14 mouse cellular contexts compared by ENCODE assay signal in genomic region chr5:139554478-139555335, GRCm38 (mm10). TPM values are rescaled to one million over a fixed set of nuclear protein-coding genes. Genes with fewer than 3 reads are reported as not detected.
DNase-seq lines count a peak whose midpoint lies in the region; ATAC-seq lines count a peak whose summit lies in the region.
"Had no signal": no experiment of that assay in that cellular context is flagged by ENCODE, and none has a peak within 500 bp of the region (broad histone marks: within the 10 kb centered on the region; RNA-seq: fewer than 3 reads in every experiment).

No protein-coding gene starts in this region.

- peaks cover 97% of the 10 kb centered on the region for H3K27me3 ChIP-seq in kidney, embryonic 15.5 days
- peaks cover 99% of the 10 kb centered on the region for H3K27me3 ChIP-seq in embryonic facial prominence, embryonic 10.5 days (replicated peaks; ENCODE audit: low read depth, poor library complexity, severe bottlenecking)
- H3K27me3 ChIP-seq in hindbrain, embryonic 15.5 days, result peaks cover 41% of the 10 kb centered on the region

- 0 out of 2 replicates have a peak overlapping the region, but pooled peaks have one; percentile 2 for H3K4me3 ChIP-seq in kidney, embryonic 15.5 days (replicated peaks)
- no peak overlapping the region for H3K4me3 ChIP-seq in embryonic facial prominence, embryonic 10.5 days
- no peak overlapping the region for H3K4me3 ChIP-seq in hindbrain, embryonic 15.5 days
- H3K4me3 ChIP-seq: embryonic facial prominence, embryonic 12.5 days; lung, embryonic 15.5 days had no signal

- peaks cover 77% of the 10 kb centered on the region for H3K4me1 ChIP-seq in kidney, embryonic 15.5 days
- H3K4me1 ChIP-seq in embryonic facial prominence, embryonic 10.5 days, result peaks cover 56% of the 10 kb centered on the region
- H3K4me1 ChIP-seq in hindbrain, embryonic 15.5 days (replicated peaks), result peaks cover 66% of the 10 kb centered on the region

- peak overlapping the region; percentile 92 for H3K27ac ChIP-seq in kidney, embryonic 15.5 days
- H3K27ac ChIP-seq in embryonic facial prominence, embryonic 10.5 days (replicated peaks), result no peak overlapping the region
- H3K27ac ChIP-seq in hindbrain, embryonic 15.5 days (replicated peaks), result 0 out of 2 replicates have a peak overlapping the region, but pooled peaks have one; percentile 19
- H3K27ac ChIP-seq: embryonic facial prominence, embryonic 12.5 days; lung, embryonic 15.5 days had no signal

- no peaks in the 10 kb centered on the region for H3K9me3 ChIP-seq in kidney, embryonic 15.5 days (replicated peaks)
- H3K9me3 ChIP-seq in embryonic facial prominence, embryonic 10.5 days, result no peaks in the 10 kb centered on the region
- H3K9me3 ChIP-seq in hindbrain, embryonic 15.5 days, result no peaks in the 10 kb centered on the region
- H3K9me3 ChIP-seq: embryonic facial prominence, embryonic 12.5 days; lung, embryonic 15.5 days had no signal

- DNase-seq in kidney, postnatal 25 days, result no peak
- DNase-seq in embryonic facial prominence, embryonic 10.5 days (ENCODE audit: low spot score), result peak; percentile 56
- DNase-seq in neural tube, embryonic 10.5 days (ENCODE audit: extremely low spot score, low spot score), result peak; percentile 67
- DNase-seq in heart, adult 9 months (ENCODE audit: low spot score in 2 of 2), result no peak
- no peak for DNase-seq in thymus, postnatal 10 days (ENCODE audit: low spot score in 2 of 2)
- DNase-seq: adrenal gland, postnatal 10 days; liver; right cerebral cortex, adult 18-20 months had no signal

- 3% methylated on average over 28 of the region's 28 CpGs for WGBS in kidney, embryonic 15.5 days
- WGBS in embryonic facial prominence, embryonic 10.5 days, result under 1% methylated on average over 28 of the region's 28 CpGs
- 11% methylated on average over 26 of the region's 28 CpGs for WGBS in hindbrain, embryonic 15.5 days

- H3K36me3 ChIP-seq in kidney, embryonic 15.5 days, result no peaks in the 10 kb centered on the region
- no peaks in the 10 kb centered on the region for H3K36me3 ChIP-seq in embryonic facial prominence, embryonic 10.5 days (replicated peaks)
- H3K36me3 ChIP-seq in hindbrain, embryonic 15.5 days, result no peaks in the 10 kb centered on the region
- H3K36me3 ChIP-seq: embryonic facial prominence, embryonic 12.5 days; lung, embryonic 15.5 days had no signal

- no peak overlapping the region for H3K9ac ChIP-seq in kidney, embryonic 15.5 days
- no peak overlapping the region for H3K9ac ChIP-seq in hindbrain, embryonic 15.5 days
- H3K9ac ChIP-seq: embryonic facial prominence, embryonic 12.5 days; lung, embryonic 15.5 days had no signal

- H3K4me2 ChIP-seq in kidney, embryonic 15.5 days, result peak overlapping the region; percentile 32
- H3K4me2 ChIP-seq in hindbrain, embryonic 15.5 days, result peak overlapping the region; percentile 3; the same call in 1 of the 2 replicates
- H3K4me2 ChIP-seq: embryonic facial prominence, embryonic 12.5 days; lung, embryonic 15.5 days had no signal

- ATAC-seq in kidney, embryonic 15.5 days (replicated peaks; ENCODE audit: low FRiP score), result peak; percentile 30; the same call in 1 of the 2 replicates
- ATAC-seq in hindbrain, embryonic 15.5 days (ENCODE audit: low FRiP score, low read depth), result no peak
- ATAC-seq: intestine, postnatal 0 days had no signal

RNA-seq across cellular contexts. Expression of gene Uncx, which starts 11.4 kb away (rescaled TPM):
- polyA plus RNA-seq in kidney, embryonic 15.5 days (2015; fragmentation: Nextera tagmentation; extraction: Ambion mirVana), result 90.8 and 96.1 TPM in 2 replicates
- 3.3 and 4.7 TPM in 2 replicates for polyA plus RNA-seq in embryonic facial prominence, embryonic 10.5 days (2016; fragmentation: Nextera tagmentation; extraction: Ambion mirVana)
- 35.9 and 47.3 TPM in 2 replicates for polyA plus RNA-seq in hindbrain, embryonic 15.5 days (2015; fragmentation: Nextera tagmentation; extraction: Ambion mirVana)
- polyA plus RNA-seq: heart, postnatal 0 days; intestine, postnatal 0 days had no signal

Comparison
In these comparisons a context has a peak if more than half of its experiments do, and no peak if none do; other contexts are left out.
1. DNase-seq: peak in embryonic facial prominence, embryonic 10.5 days (single experiment) and neural tube, embryonic 10.5 days (single experiment); none in kidney, postnatal 25 days (0 of 2), heart, adult 9 months (0 of 2) and thymus, postnatal 10 days (0 of 2).